Mouse (Mus musculus): ENCODE results near the gene Map4k3. TPM values are rescaled to one million over a fixed set of nuclear protein-coding genes. Genes with fewer than 3 reads are reported as not detected.
"Not testable (repeated sequence)": the region's sequence is repeated elsewhere in the genome, so short reads cannot be mapped to it uniquely, and the experiment has no call there.

Map4k3 gene
- polyA plus RNA-seq, 1 experiment from 2014 or later: 38.2 TPM

GRCm38 (mm10) chr17:80546227-80546626 lies 182.1 kb downstream of the Map4k3 start:
- Histone ChIP-seq H3K27me3 (ENCODE audit: control insufficient read depth, insufficient read depth, low read length) (no peaks in the 10 kb centered on the region), H3K36me3 (replicated peaks; ENCODE audit: control insufficient read depth, insufficient read depth) (no peaks in the 10 kb centered on the region), H3K4me1 (replicated peaks; ENCODE audit: control insufficient read depth, insufficient read depth, low read length) (no peaks in the 10 kb centered on the region), H3K9me3 (ENCODE audit: control insufficient read depth, low read length) (no peaks in the 10 kb centered on the region), H3K4me3 (replicated peaks; ENCODE audit: low read length) (no peak overlapping the region), H3K4me2 (replicated peaks) (no peak overlapping the region), H3K27ac (no peak overlapping the region), H3K9ac (no peak overlapping the region)
- no peak for DNase-seq (ENCODE audit: low spot score)
- ATAC-seq (ENCODE audit: low FRiP score): no peak
- 94% methylated on average over 8 of the region's 8 CpGs for WGBS

DNA sequence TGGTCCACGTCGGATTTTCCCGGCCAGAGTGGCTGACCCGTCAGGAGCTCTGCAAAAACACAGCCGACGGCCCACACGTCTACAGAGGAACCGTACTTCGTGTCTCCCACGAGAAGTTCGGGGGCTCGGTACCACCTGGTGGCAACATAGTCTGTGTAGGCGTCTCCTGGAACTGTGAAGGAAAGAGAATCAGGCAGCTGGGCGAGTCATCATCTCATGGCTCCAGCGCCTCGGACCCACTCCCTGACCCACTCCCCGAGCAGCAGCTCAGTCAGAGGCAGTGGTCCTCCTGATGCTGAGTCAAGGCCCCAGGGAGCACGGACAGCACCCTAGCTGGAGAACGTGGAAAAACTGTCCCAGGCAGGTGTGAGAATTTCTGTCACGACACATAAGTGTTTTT lies 184.6 kb downstream of the Map4k3 start:
- Histone ChIP-seq H3K4me2 (replicated peaks) (no peak overlapping the region), H3K9ac (no peak overlapping the region), H3K9me3 (ENCODE audit: control insufficient read depth, low read length) (no peaks in the 10 kb centered on the region), H3K27me3 (ENCODE audit: control insufficient read depth, insufficient read depth, low read length) (no peaks in the 10 kb centered on the region), H3K4me1 (replicated peaks; ENCODE audit: control insufficient read depth, insufficient read depth, low read length) (no peaks in the 10 kb centered on the region), H3K36me3 (replicated peaks; ENCODE audit: control insufficient read depth, insufficient read depth) (no peaks in the 10 kb centered on the region), H3K4me3 (replicated peaks; ENCODE audit: low read length) (no peak overlapping the region), H3K27ac (no peak overlapping the region)
- no peak for DNase-seq (ENCODE audit: low spot score)
- 89% methylated on average over 20 of the region's 20 CpGs for WGBS
- ATAC-seq (ENCODE audit: low FRiP score): no peak

- no peak for ATAC-seq (ENCODE audit: low FRiP score)
- WGBS: 52% methylated on average over 6 of the region's 6 CpGs
- Histone ChIP-seq H3K4me2 (replicated peaks) (no peak overlapping the region), H3K27ac (no peak overlapping the region), H3K27me3 (ENCODE audit: control insufficient read depth, insufficient read depth, low read length) (no peaks in the 10 kb centered on the region), H3K9ac (no peak overlapping the region), H3K36me3 (replicated peaks; ENCODE audit: control insufficient read depth, insufficient read depth) (no peaks in the 10 kb centered on the region), H3K4me3 (replicated peaks; ENCODE audit: low read length) (no peak overlapping the region), H3K4me1 (replicated peaks; ENCODE audit: control insufficient read depth, insufficient read depth, low read length) (no peaks in the 10 kb centered on the region), H3K9me3 (ENCODE audit: control insufficient read depth, low read length) (no peaks in the 10 kb centered on the region)
- no peak for DNase-seq (ENCODE audit: low spot score)
Observed at GRCm38 (mm10) chr17:80537136-80537535, 191.1 kb downstream of the Map4k3 start.

DNA sequence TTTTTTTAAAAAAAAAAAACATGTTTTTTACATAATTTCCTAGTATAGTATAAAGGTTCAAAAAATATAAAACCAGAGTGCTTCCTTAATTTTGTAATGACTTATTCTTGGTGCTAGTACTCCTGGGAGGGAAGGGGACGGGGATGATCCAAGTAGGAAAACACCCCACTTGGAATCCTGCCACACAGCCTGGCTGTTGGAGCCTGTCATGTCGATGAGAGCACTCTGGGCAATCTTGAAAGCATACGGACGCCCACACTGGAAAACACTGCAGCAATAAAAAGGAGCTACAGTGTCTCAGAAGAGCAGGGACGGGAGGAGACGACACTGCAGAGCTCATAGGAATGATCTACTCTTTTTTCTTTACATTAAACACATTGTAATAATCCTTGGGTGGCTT lies 192.7 kb downstream of the Map4k3 start:
- DNase-seq (ENCODE audit: low spot score): no peak
- Histone ChIP-seq H3K9me3 (ENCODE audit: control insufficient read depth, low read length) (no peaks in the 10 kb centered on the region), H3K36me3 (replicated peaks; ENCODE audit: control insufficient read depth, insufficient read depth) (no peaks in the 10 kb centered on the region), H3K27ac (no peak overlapping the region), H3K4me1 (replicated peaks; ENCODE audit: control insufficient read depth, insufficient read depth, low read length) (no peaks in the 10 kb centered on the region), H3K9ac (no peak overlapping the region), H3K4me3 (replicated peaks; ENCODE audit: low read length) (no peak overlapping the region), H3K4me2 (replicated peaks) (no peak overlapping the region), H3K27me3 (ENCODE audit: control insufficient read depth, insufficient read depth, low read length) (no peaks in the 10 kb centered on the region)
- WGBS: 76% methylated on average over 6 of the region's 6 CpGs
- no peak for ATAC-seq (ENCODE audit: low FRiP score)

DNA sequence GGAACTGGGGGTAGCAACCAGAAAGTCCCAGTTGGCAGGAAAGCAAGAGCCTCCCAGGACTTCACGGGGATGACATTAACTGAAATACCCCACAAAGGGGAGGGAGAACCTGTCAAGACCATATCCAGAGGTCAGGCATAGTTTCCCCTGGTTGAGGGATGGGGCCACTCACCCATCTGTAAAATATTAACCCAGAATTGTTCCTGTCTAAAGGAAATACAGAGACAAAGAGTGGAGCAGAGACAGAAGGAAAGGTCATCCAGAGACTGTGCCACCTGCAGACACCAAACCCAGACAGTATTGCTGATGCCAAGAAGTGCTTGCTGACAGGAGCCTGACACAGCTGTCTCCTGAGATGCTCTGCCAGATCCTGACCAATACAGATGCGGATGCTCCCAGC lies 196.9 kb downstream of the Map4k3 start:
- not testable (repeated sequence) for DNase-seq (ENCODE audit: low spot score); ATAC-seq (ENCODE audit: low FRiP score); H3K9me3 ChIP-seq (ENCODE audit: control insufficient read depth, low read length); H3K4me2 ChIP-seq (replicated peaks); H3K4me1 ChIP-seq (replicated peaks; ENCODE audit: control insufficient read depth, insufficient read depth, low read length); H3K27me3 ChIP-seq (ENCODE audit: control insufficient read depth, insufficient read depth, low read length); H3K4me3 ChIP-seq (replicated peaks; ENCODE audit: low read length); H3K36me3 ChIP-seq (replicated peaks; ENCODE audit: control insufficient read depth, insufficient read depth); H3K27ac ChIP-seq; H3K9ac ChIP-seq
- 44% methylated on average over 2 of the region's 2 CpGs for WGBS

Other genes with a start within 250 kb of the Map4k3 start
- gene Sos1, start 248.0 kb downstream of the Map4k3 start, polyA plus RNA-seq (2014; fragmentation: Nextera tagmentation; extraction: Ambion mirVana): 13.4 and 13.5 TPM in 2 replicates
- gene Cdkl4, start 150.7 kb downstream of the Map4k3 start, polyA plus RNA-seq (2014; fragmentation: Nextera tagmentation; extraction: Ambion mirVana): 7.0 and 7.3 TPM in 2 replicates
- 33.9 and 34.2 TPM in 2 replicates for gene Tmem178, start 216.1 kb upstream of the Map4k3 start, polyA plus RNA-seq (2014; fragmentation: Nextera tagmentation; extraction: Ambion mirVana)

All from hindbrain, embryonic 14.5 days (tissue).